Mouse (Mus musculus) forebrain, embryonic 10.5 days (tissue): Measurements from ENCODE around the gene Mvb12b. TPM values are rescaled to one million over a fixed set of nuclear protein-coding genes. Genes with fewer than 3 reads are reported as not detected.

ENCODE experiments used
- DNase-seq: peaks from one replicate; pipeline ENCODE4 v3.0.0-alpha.2; 2017; ENCODE audit warnings: low spot score; ENCODE audit errors: extremely low spot score
- H3K27ac ChIP-seq: fragments of 300-500 bp; sonication (generic); 2 replicates; pipeline ENCODE4 v1.5.1; 2016; ENCODE audit warnings: mild to moderate bottlenecking
- H3K27me3 ChIP-seq: fragments of 300-500 bp; sonication (generic); 2 replicates; pipeline ENCODE4 v1.6.1; 2016; ENCODE audit warnings: mild to moderate bottlenecking; ENCODE audit not compliant: poor library complexity, severe bottlenecking
- H3K36me3 ChIP-seq: fragments of 300-500 bp; sonication (generic); replicated peaks from 2 replicates; pipeline ENCODE4 v1.6.1; 2016; ENCODE audit warnings: mild to moderate bottlenecking, moderate library complexity
- H3K4me1 ChIP-seq: fragments of 300-500 bp; sonication (generic); 2 replicates; pipeline ENCODE4 v1.6.1; 2016
- H3K4me3 ChIP-seq: fragments of 300-500 bp; sonication (generic); 2 replicates; pipeline ENCODE4 v1.5.1; 2016; ENCODE audit warnings: mild to moderate bottlenecking, moderate library complexity
- H3K9me3 ChIP-seq: fragments of 300-500 bp; sonication (generic); 2 replicates; pipeline ENCODE4 v1.6.1; 2016; ENCODE audit warnings: mild to moderate bottlenecking, moderate library complexity
- WGBS: fragments of 180-500 bp; shearing (Covaris S2); methylation state at CpG from one replicate; pipeline ENCODE4 v1.1.7; 2016; 5-methylcytosine and 5-hydroxymethylcytosine counted together
- polyA plus RNA-seq: library from polyadenylated mRNA; unstranded; fragments of >200 nt; fragmentation: Nextera tagmentation; extraction: Ambion mirVana; gene quantifications from 2 replicates; pipeline ENCODE4 v1.2.1, GENCODE M21; 2016

The Mvb12b gene
- polyA plus RNA-seq, 1 experiment from 2014 or later = 15.8 TPM

DNA sequence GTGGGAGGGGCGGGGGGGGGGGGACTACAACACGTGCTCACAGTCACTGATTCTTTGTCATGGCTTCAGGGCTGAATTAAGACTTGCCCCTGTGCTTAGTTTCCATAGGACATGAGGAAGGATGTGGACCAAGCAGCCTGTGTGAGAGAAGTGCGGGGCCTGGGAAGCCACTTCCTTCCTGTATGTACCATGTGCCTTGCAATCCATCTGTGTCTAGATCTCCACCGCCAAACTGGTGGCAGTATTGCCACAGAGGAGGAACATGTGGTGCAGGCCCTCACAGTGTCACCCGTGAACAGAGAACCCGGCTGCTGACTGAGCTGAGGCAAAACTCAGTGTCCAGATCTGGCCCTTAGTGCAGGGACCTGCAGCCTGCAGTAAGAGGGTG lies 132.1 kb downstream of the Mvb12b start:
- 75% methylated on average over 6 of the region's 6 CpGs for WGBS
- H3K27ac ChIP-seq = peak overlapping the region; percentile 81
- peaks cover 12% of the 10 kb centered on the region; the same call in 1 of the 2 replicates for H3K27me3 ChIP-seq
- no peak for DNase-seq
- H3K4me1 ChIP-seq = peaks cover 75% of the 10 kb centered on the region
- H3K4me3 ChIP-seq = no peak overlapping the region
- H3K36me3 ChIP-seq = peaks cover 10% of the 10 kb centered on the region; the same call in 1 of the 2 replicates
- no peaks in the 10 kb centered on the region for H3K9me3 ChIP-seq

DNA sequence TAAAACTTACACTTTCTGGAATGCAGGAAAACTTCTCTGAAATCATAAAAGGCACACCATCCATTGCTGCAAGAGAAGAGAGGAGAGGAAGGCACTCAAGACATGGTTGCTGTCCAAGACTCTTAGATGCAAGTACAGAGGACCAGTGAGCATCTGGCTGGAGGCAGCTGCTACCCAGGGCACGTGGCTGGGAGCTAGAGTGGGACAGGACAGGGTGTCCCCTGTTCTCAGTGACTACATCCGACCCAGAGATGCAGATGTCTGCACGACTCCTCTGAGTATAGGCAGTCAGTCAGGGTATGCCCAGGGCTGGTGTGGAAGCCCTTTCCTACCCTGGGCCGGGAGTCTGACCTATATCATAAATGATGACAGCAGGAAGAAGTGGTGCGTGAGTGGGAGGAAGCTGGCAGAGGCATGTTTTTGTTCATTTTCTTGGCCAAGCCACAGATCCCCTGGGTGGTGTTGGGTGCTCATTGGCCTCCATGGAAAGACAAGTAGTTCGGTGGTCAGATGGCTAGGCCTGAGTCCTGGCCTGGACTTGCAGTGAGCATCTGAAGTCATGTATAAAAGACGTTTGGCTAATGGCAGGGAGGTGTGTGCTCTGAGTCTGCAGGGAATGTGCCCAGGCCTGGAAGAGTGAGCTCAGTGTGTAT lies 132.6 kb downstream of the Mvb12b start:
- Histone ChIP-seq H3K4me1 (peaks cover 70% of the 10 kb centered on the region), H3K36me3 (peaks cover 15% of the 10 kb centered on the region), H3K27ac (peak overlapping the region; percentile 81), H3K27me3 (peaks cover 15% of the 10 kb centered on the region; the same call in 1 of the 2 replicates), H3K4me3 (no peak overlapping the region), H3K9me3 (no peaks in the 10 kb centered on the region)
- WGBS = 84% methylated on average over 7 of the region's 7 CpGs
- DNase-seq = no peak

DNA sequence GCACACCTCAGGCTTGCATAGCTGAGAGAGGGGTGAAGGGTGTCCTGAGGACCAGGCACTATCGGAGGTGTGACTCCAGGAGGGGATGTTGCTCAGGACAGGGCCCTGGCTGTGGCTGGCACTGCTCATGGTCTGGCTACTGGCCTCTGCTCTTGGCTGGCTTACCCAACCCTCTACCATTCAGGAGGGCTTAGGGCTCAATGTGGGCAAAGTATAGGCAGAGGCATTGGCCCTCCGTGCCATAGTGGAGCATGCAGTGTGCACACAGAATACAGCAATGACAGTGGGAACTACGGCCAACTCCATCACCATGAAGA lies 133.5 kb downstream of the Mvb12b start:
- Histone ChIP-seq H3K9me3 (no peaks in the 10 kb centered on the region), H3K4me3 (no peak overlapping the region), H3K4me1 (peaks cover 62% of the 10 kb centered on the region), H3K27me3 (peaks cover 15% of the 10 kb centered on the region; the same call in 1 of the 2 replicates), H3K27ac (peak overlapping the region; percentile 81), H3K36me3 (peaks cover 22% of the 10 kb centered on the region)
- 81% methylated on average over 3 of the region's 3 CpGs for WGBS
- DNase-seq = no peak

DNA sequence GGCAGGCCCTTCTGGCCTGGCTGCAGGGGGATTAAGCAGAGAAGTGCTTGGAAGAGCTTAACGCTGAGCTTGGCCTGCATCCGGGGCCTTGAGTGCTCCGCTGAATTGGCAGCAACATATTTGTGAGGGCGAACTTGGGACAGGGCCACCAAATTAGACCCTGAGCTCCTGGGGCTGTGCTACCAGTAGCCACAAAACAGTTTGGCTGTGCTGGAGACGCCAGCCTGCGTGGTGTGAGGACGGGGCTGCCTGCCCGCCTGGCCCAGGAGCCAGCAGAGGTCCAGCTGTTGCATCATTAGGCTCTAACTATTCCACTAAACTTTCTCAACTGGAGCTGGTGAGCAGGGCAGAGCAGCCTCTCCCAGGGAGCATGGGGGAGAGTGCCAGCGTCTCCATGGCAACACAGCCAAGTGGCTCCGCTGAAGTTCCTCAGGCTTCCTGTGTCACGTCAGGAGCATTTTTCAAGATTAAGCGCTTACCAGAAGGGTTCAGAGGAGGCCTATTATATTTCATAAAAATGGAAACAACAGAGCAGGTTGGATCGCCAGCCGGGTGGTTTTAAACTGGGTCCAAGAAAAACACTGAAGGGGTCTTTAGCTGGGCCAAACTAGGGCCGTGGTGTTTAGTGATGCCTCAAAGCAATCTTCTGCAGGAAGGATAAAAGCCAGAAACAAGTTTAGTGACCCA lies 134.0 kb downstream of the Mvb12b start:
- peaks cover 15% of the 10 kb centered on the region; the same call in 1 of the 2 replicates for H3K27me3 ChIP-seq
- DNase-seq = peak; percentile 67
- H3K4me3 ChIP-seq = no peak overlapping the region; the same call in 1 of the 2 replicates
- peaks cover 27% of the 10 kb centered on the region for H3K36me3 ChIP-seq
- peak overlapping the region; percentile 81 for H3K27ac ChIP-seq
- H3K4me1 ChIP-seq = peaks cover 57% of the 10 kb centered on the region
- H3K9me3 ChIP-seq = no peaks in the 10 kb centered on the region
- 32% methylated on average over 15 of the region's 15 CpGs for WGBS

GRCm38 (mm10) chr2:33750611-33751010 lies 137.1 kb downstream of the Mvb12b start:
- no peak for DNase-seq

DNA sequence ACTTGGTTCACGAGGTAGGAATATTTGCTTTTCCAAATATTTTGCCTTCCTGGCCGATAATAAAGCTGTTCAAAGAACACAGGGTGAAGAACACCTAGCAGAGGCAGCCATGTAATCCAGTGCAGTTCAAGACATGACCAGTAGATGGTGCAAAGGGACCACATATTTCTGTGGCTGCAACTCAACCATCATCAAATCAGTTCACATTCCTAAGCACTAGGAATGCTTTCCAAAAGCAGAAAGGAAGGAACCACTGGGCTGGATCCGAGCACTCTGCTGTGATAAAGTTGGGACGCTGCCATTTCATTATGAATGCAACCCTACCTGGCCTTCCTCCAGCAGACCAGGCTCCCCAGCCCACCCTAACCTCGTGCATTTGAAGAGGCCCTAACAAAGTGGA lies 141.3 kb downstream of the Mvb12b start:
- peak; percentile 71 for DNase-seq
- 18% methylated on average over 5 of the region's 5 CpGs for WGBS
- Histone ChIP-seq H3K4me1 (peaks cover 18% of the 10 kb centered on the region), H3K9me3 (no peaks in the 10 kb centered on the region), H3K4me3 (no peak overlapping the region), H3K27me3 (peaks cover 4% of the 10 kb centered on the region; the same call in 1 of the 2 replicates), H3K27ac (no peak overlapping the region), H3K36me3 (peaks cover 18% of the 10 kb centered on the region)

More at GRCm38 (mm10) chr2:33750611-33751010, 137.1 kb downstream of the Mvb12b start:
- Histone ChIP-seq H3K4me1 (peaks cover 57% of the 10 kb centered on the region), H3K9me3 (no peaks in the 10 kb centered on the region), H3K27ac (no peak overlapping the region), H3K27me3 (peaks cover 4% of the 10 kb centered on the region; the same call in 1 of the 2 replicates), H3K4me3 (no peak overlapping the region), H3K36me3 (peaks cover 28% of the 10 kb centered on the region)
- 91% methylated on average over 7 of the region's 7 CpGs for WGBS

GRCm38 (mm10) chr2:33745724-33746123 lies 142.0 kb downstream of the Mvb12b start:
- no peak overlapping the region for H3K27ac ChIP-seq
- WGBS = 89% methylated on average over 5 of the region's 5 CpGs
- no peaks in the 10 kb centered on the region for H3K9me3 ChIP-seq
- H3K27me3 ChIP-seq = peaks cover 4% of the 10 kb centered on the region; the same call in 1 of the 2 replicates
- peaks cover 18% of the 10 kb centered on the region for H3K36me3 ChIP-seq
- H3K4me3 ChIP-seq = no peak overlapping the region
- H3K4me1 ChIP-seq = peaks cover 18% of the 10 kb centered on the region
- no peak for DNase-seq

DNA sequence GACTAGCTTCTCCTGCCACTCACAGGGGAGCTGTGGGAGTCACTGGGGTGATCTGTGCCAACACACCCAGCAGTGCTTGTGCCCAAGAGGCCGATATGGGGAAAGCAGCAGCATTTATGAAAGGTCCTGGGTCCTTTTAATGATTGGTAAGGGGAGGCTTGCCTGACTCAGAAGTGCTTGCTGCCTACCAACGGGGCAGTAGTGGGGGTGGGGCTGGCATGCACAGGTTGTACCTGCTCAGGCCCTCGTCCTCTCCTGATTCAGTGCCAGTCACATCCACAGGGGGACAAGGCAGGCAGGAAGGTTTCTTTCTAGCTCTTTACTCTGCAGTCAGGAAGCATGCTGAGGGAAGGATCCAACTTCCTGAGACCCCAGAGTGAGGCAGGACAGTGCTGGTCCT lies 150.6 kb downstream of the Mvb12b start:
- no peaks in the 10 kb centered on the region for H3K9me3 ChIP-seq
- H3K27me3 ChIP-seq = peaks cover 42% of the 10 kb centered on the region
- WGBS = 67% methylated on average over 3 of the region's 3 CpGs
- no peak overlapping the region for H3K27ac ChIP-seq
- H3K4me3 ChIP-seq = no peak overlapping the region
- DNase-seq = no peak
- peaks cover 19% of the 10 kb centered on the region for H3K36me3 ChIP-seq
- peaks cover 25% of the 10 kb centered on the region for H3K4me1 ChIP-seq

- Histone ChIP-seq H3K4me1 (peaks cover 25% of the 10 kb centered on the region), H3K27ac (no peak overlapping the region), H3K9me3 (no peaks in the 10 kb centered on the region), H3K4me3 (no peak overlapping the region), H3K36me3 (peaks cover 23% of the 10 kb centered on the region), H3K27me3 (peaks cover 46% of the 10 kb centered on the region)
- peak; percentile 72 for DNase-seq
- 3% methylated on average over 2 of the region's 2 CpGs for WGBS
Measured at GRCm38 (mm10) chr2:33736722-33737121, 151.0 kb downstream of the Mvb12b start.

GRCm38 (mm10) chr2:33734781-33735485 lies 152.8 kb downstream of the Mvb12b start:
- 40% methylated on average over 10 of the region's 10 CpGs for WGBS
- Histone ChIP-seq H3K4me1 (peaks cover 32% of the 10 kb centered on the region), H3K27me3 (peaks cover 64% of the 10 kb centered on the region), H3K9me3 (no peaks in the 10 kb centered on the region), H3K4me3 (no peak overlapping the region), H3K27ac (0 out of 2 replicates have a peak overlapping the region, but pooled peaks have one; percentile 36), H3K36me3 (peaks cover 31% of the 10 kb centered on the region)
- DNase-seq = peak; percentile 89

GRCm38 (mm10) chr2:33729701-33730100 lies 158.0 kb downstream of the Mvb12b start:
- peaks cover 28% of the 10 kb centered on the region for H3K36me3 ChIP-seq
- H3K27ac ChIP-seq = peak overlapping the region; percentile 71
- no peak for DNase-seq
- 39% methylated on average over 5 of the region's 5 CpGs for WGBS
- no peaks in the 10 kb centered on the region for H3K9me3 ChIP-seq
- peaks cover 84% of the 10 kb centered on the region for H3K27me3 ChIP-seq
- no peak overlapping the region for H3K4me3 ChIP-seq
- H3K4me1 ChIP-seq = peaks cover 40% of the 10 kb centered on the region

DNA sequence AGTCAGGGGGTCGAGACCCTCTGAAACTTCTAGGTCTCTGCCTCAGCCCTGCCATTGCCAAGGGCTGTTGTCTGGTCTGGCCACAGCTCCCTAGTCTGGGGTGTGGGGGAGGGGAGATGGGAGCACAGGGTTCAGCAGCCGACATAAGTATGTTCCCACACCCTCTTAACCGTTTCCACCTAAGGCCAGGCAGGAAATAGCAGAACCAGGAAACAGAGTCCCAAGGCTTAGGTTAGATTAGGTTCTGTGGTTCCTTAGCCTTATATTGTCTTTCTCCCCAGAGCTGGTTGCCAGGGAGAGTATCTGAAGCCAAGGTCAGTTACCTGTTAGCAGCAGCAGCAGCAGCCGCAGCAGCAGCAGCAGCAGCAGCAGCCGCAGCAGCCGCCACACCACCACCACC lies 160.5 kb downstream of the Mvb12b start:
- H3K9me3 ChIP-seq = peaks cover 2% of the 10 kb centered on the region; the same call in 1 of the 2 replicates
- H3K4me3 ChIP-seq = no peak overlapping the region
- no peak for DNase-seq
- peaks cover 38% of the 10 kb centered on the region for H3K4me1 ChIP-seq
- H3K27ac ChIP-seq = 0 out of 2 replicates have a peak overlapping the region, but pooled peaks have one; percentile 26
- peaks cover 77% of the 10 kb centered on the region for H3K27me3 ChIP-seq
- WGBS = 78% methylated on average over 6 of the region's 6 CpGs
- peaks cover 16% of the 10 kb centered on the region for H3K36me3 ChIP-seq
